Mouse (Mus musculus) lung, postnatal 10 days (tissue): ENCODE measurements at regions not wholly inside any gene's neighbourhood (a gene's known extent, or its start where the extent isn't known, plus 50 kb on each side); places are given as distances from the start of the nearest gene placed in this dataset.

ENCODE experiments used
- DNase-seq: peaks from one replicate; pipeline ENCODE4 v3.0.0; 2021

- DNase-seq: peak; percentile 9
Observed at GRCm38 (mm10) chr5:43424551-43425257, 90.6 kb upstream of the C1qtnf7 start.

DNA sequence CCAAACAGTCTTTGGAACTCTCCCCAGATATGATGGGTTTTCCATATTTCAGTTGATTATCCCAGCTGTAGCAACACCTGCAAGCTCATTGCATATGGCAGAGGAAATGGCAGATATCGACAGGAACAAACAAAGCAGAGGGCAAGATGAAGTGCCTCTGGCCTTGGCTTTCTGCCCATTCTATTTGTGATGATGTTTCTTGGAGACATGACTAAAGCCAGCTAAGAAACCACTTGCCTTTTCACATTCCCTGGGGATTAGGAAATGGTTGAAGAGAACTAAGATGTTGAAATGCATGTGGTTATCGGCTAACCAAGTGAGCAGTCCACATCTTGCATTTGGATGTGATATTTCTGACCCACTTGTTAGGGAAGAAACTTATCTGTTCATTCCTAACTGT is 82.0 kb upstream of the C1qtnf7 start:
- peak; percentile 30 for DNase-seq

DNA sequence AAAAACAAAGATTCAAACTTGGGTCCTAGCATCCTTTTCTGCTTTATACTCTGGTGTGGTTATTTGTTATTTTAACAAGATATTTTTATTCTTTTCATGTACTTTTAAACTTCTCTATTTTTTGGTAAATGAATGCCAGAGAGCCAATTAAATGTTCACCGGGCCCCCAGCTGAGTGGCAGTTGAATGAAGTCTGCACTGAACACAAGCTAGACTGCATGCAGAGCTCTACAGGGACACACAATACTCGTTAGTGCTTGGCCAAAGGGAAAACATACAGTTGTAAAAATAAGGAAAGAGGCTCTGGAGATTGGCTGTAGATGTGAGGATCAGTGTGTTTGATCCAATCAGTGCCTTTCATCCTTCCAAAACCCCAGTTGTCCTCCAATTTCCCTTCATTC is 76.1 kb upstream of the C1qtnf7 start:
- DNase-seq: no peak

GRCm38 (mm10) chr5:43441306-43441705 is 74.0 kb upstream of the C1qtnf7 start:
- peak; percentile 51 for DNase-seq

DNA sequence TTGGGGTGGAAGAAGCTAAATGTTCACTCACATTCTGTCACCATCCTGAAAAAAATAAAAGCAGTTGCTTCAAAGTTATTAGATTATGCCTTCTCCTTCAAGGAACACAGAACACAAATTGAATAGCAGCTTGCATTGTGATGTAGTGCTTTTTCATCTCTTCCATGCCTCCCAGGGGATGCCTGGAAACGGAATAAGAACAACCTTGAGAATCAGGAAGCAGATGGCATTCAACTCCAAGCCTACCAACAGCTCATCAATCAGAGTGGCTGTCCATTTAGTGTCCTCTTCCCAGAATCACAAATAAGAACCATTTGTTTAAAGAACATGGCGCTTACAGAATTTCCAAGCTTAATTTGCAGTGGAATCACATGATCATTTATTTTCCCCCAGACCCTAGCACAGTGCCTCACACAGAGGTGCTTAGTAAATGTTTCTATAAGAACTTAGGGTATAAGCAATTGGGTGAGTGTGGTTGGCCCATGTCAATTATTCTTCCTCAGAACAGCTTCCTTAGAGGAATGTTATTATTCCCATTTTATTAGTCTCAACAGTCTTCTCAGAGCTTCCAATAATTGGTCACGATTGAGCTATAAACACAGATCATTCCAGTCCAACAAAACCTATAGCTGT is 70.6 kb upstream of the C1qtnf7 start:
- DNase-seq: no peak

GRCm38 (mm10) chr5:43445620-43446019 is 69.7 kb upstream of the C1qtnf7 start:
- DNase-seq: no peak

DNA sequence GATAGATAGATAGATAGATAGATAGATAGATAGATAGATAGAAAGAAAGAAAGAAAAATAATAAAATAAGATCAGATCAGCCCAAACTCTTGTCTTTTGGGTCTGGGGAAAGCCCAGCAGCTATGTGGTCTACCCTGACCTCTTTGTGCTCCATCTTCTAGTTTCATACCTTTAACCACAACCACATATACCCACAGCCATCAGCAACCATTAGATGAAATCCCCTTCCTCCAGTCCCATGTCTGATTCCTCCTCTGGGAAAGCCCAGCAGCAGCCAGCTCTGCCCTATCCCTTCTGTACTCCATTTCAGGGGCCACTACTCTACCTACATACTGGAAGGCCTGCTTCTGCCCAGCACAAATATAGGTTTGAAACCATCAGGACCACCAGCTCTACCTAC is 69.0 kb upstream of the C1qtnf7 start:
- no peak for DNase-seq

DNA sequence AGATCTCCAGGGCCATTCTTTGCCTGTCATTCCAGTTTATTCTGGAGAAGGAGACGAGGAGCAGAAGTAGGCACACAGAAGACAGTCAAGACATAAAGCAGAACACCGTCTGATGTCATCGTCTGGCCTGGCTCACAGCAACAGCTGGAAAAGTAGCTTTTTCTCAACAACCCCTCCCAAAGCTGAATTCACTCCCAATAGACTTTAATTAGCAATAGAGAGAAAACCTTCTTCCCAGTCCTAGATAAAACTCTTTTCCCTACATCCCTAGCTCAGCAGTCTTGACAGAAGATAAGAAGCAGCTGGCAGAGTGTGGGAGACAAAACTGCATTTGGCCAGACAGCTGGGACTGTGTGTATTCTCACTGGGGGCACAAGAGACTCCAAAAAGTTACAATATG is 59.3 kb upstream of the C1qtnf7 start:
- DNase-seq: peak; percentile 66

DNA sequence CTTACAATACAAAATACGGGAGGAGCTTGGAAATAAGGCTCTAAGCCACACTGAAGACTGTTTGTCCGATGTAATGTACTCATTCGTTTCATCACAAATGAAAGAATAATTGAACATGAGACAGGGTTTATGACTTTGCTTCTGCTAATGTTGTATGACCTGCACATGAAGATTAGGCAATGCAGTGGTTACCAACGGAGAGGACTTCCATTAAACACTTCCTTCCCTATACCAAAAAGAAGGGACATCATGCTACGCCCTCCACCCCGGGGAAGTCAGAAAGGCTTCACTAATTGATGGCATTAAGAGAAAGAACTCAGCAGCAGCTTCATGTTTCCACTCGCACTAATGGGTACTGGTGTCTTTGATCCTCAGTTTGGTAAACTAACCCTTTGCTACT is 57.6 kb upstream of the C1qtnf7 start:
- DNase-seq: no peak

- DNase-seq: no peak
Observed at GRCm38 (mm10) chr5:43461987-43462715, 53.2 kb upstream of the C1qtnf7 start.
